Mouse (Mus musculus): ENCODE results near the gene Peg12. TPM values are rescaled to one million over a fixed set of nuclear protein-coding genes. Genes with fewer than 3 reads are reported as not detected.

Gene Peg12
- total and polyA plus RNA-seq, 2 experiments from 2014 or later = 10.1 to 10.3 TPM

- ATAC-seq = peak; percentile 95
- Histone ChIP-seq H3K4me1 (ENCODE audit: insufficient read depth, low read length) (no peaks in the 10 kb centered on the region), H3K36me3 (ENCODE audit: insufficient read depth, low read length) (no peaks in the 10 kb centered on the region), H3K9ac (replicated peaks; ENCODE audit: low read length) (peak within 1 kb of the TSS; percentile 80), H3K4me3 (ENCODE audit: low read length) (peak within 1 kb of the TSS; percentile 72), H3K27ac (peak within 1 kb of the TSS; percentile 90), H3K27me3 (ENCODE audit: insufficient read depth, low read length) (no peaks in the 10 kb centered on the region), H3K9me3 (ENCODE audit: low read length) (0 out of 2 replicates have a peak, but pooled peaks cover 4% of the 10 kb centered on the region), H3K4me2 (ENCODE audit: low read depth, low read length) (peak within 1 kb of the TSS; percentile 60)
- WGBS = 28% methylated on average over 49 of the region's 49 CpGs
- no peak for TF ChIP-seq CTCF (IDR thresholded peaks at IDR 0.05; ENCODE audit: low read depth)
- peak; percentile 94 for DNase-seq (ENCODE audit: low spot score)
Observed at GRCm38 (mm10) chr7:62419493-62420360, 44.6 kb downstream of the Peg12 start, which contains the start of gene Mkrn3. Gene Mkrn3, minus strand, starts transcription at chr7:62420139.

GRCm38 (mm10) chr7:62419105-62419492, 45.2 kb downstream of the Peg12 start:
- WGBS = 33% methylated on average over 17 of the region's 17 CpGs
- no peaks in the 10 kb centered on the region for H3K27me3 ChIP-seq (ENCODE audit: insufficient read depth, low read length)
- ATAC-seq (no peak), DNase-seq (ENCODE audit: low spot score) (no peak)
- H3K9ac ChIP-seq (replicated peaks; ENCODE audit: low read length) = peak overlapping the region; percentile 80
- no peak for TF ChIP-seq CTCF (IDR thresholded peaks at IDR 0.05; ENCODE audit: low read depth)
- no peaks in the 10 kb centered on the region for H3K4me1 ChIP-seq (ENCODE audit: insufficient read depth, low read length)
- peak overlapping the region; percentile 90 for H3K27ac ChIP-seq
- 0 out of 2 replicates have a peak, but pooled peaks cover 4% of the 10 kb centered on the region for H3K9me3 ChIP-seq (ENCODE audit: low read length)
- H3K4me3 ChIP-seq (ENCODE audit: low read length) = peak overlapping the region; percentile 72
- no peaks in the 10 kb centered on the region for H3K36me3 ChIP-seq (ENCODE audit: insufficient read depth, low read length)
- peak overlapping the region; percentile 60 for H3K4me2 ChIP-seq (ENCODE audit: low read depth, low read length)

- DNase-seq (ENCODE audit: low spot score) (peak; percentile 11), ATAC-seq (no peak)
- Histone ChIP-seq H3K4me2 (ENCODE audit: low read depth, low read length) (peak overlapping the region; percentile 60), H3K4me3 (ENCODE audit: low read length) (peak overlapping the region; percentile 72), H3K9ac (replicated peaks; ENCODE audit: low read length) (peak overlapping the region; percentile 80), H3K9me3 (ENCODE audit: low read length) (0 out of 2 replicates have a peak, but pooled peaks cover 4% of the 10 kb centered on the region), H3K36me3 (ENCODE audit: insufficient read depth, low read length) (no peaks in the 10 kb centered on the region), H3K27ac (no peak overlapping the region), H3K27me3 (ENCODE audit: insufficient read depth, low read length) (no peaks in the 10 kb centered on the region), H3K4me1 (ENCODE audit: insufficient read depth, low read length) (no peaks in the 10 kb centered on the region)
- whole genome bisulfite sequencing = 44% methylated on average over 9 of the region's 9 CpGs
- TF ChIP-seq CTCF (IDR thresholded peaks at IDR 0.05; ENCODE audit: low read depth) = no peak
Observed at GRCm38 (mm10) chr7:62418346-62418745, 46.0 kb downstream of the Peg12 start.

GRCm38 (mm10) chr7:62416173-62416572, 48.1 kb downstream of the Peg12 start:
- H3K4me2 ChIP-seq (ENCODE audit: low read depth, low read length) = 0 out of 2 replicates have a peak overlapping the region, but pooled peaks have one; percentile 0
- no peak for TF ChIP-seq CTCF (IDR thresholded peaks at IDR 0.05; ENCODE audit: low read depth)
- H3K9me3 ChIP-seq (ENCODE audit: low read length) = 0 out of 2 replicates have a peak, but pooled peaks cover 8% of the 10 kb centered on the region
- no peaks in the 10 kb centered on the region for H3K36me3 ChIP-seq (ENCODE audit: insufficient read depth, low read length)
- ATAC-seq = no peak
- DNase-seq (ENCODE audit: low spot score) = no peak
- H3K27ac ChIP-seq = no peak overlapping the region
- H3K9ac ChIP-seq (replicated peaks; ENCODE audit: low read length) = no peak overlapping the region
- no peak overlapping the region for H3K4me3 ChIP-seq (ENCODE audit: low read length)
- no peaks in the 10 kb centered on the region for H3K27me3 ChIP-seq (ENCODE audit: insufficient read depth, low read length)
- no peaks in the 10 kb centered on the region for H3K4me1 ChIP-seq (ENCODE audit: insufficient read depth, low read length)

GRCm38 (mm10) chr7:62415222-62415621, 49.1 kb downstream of the Peg12 start:
- Histone ChIP-seq H3K4me2 (ENCODE audit: low read depth, low read length) (no peak overlapping the region), H3K4me3 (ENCODE audit: low read length) (no peak overlapping the region), H3K27ac (no peak overlapping the region), H3K9ac (replicated peaks; ENCODE audit: low read length) (no peak overlapping the region), H3K4me1 (ENCODE audit: insufficient read depth, low read length) (no peaks in the 10 kb centered on the region), H3K9me3 (ENCODE audit: low read length) (0 out of 2 replicates have a peak, but pooled peaks cover 5% of the 10 kb centered on the region), H3K36me3 (ENCODE audit: insufficient read depth, low read length) (no peaks in the 10 kb centered on the region), H3K27me3 (ENCODE audit: insufficient read depth, low read length) (no peaks in the 10 kb centered on the region)
- no peak for ATAC-seq
- 44% methylated on average over 1 of the region's 1 CpGs for WGBS
- no peak for TF ChIP-seq CTCF (IDR thresholded peaks at IDR 0.05; ENCODE audit: low read depth)
- DNase-seq (ENCODE audit: low spot score) = no peak

Other genes with a start within 250 kb of the Peg12 start
- gene Ndn, start 117.9 kb downstream of the Peg12 start, total RNA-seq (2014; rRNA removed) = 346 and 362 TPM in 2 replicates
- gene Ndn, start 117.9 kb downstream of the Peg12 start, polyA plus RNA-seq (2015; fragmentation: Nextera tagmentation; extraction: Ambion mirVana) = 520 and 552 TPM in 2 replicates
- 17.4 and 18.1 TPM in 2 replicates for gene Magel2, start 87.5 kb downstream of the Peg12 start, total RNA-seq (2014; rRNA removed)
- gene Magel2, start 87.5 kb downstream of the Peg12 start, polyA plus RNA-seq (2015; fragmentation: Nextera tagmentation; extraction: Ambion mirVana) = 10.5 and 10.6 TPM in 2 replicates
- 36.5 and 37.8 TPM in 2 replicates for gene Mkrn3, start 44.4 kb downstream of the Peg12 start, total RNA-seq (2014; rRNA removed)
- gene Mkrn3, start 44.4 kb downstream of the Peg12 start, polyA plus RNA-seq (2015; fragmentation: Nextera tagmentation; extraction: Ambion mirVana) = 27.0 and 27.8 TPM in 2 replicates